Mouse (Mus musculus): Measurements from ENCODE around the gene Pigo. TPM values are rescaled to one million over a fixed set of nuclear protein-coding genes. Genes with fewer than 3 reads are reported as not detected.

Gene Pigo
- polyA plus RNA-seq, 1 experiment, result 22.3 TPM

- peaks cover 7% of the 10 kb centered on the region for H3K27me3 ChIP-seq (ENCODE audit: control insufficient read depth, insufficient read depth, low read length, poor library complexity, severe bottlenecking)
- H3K9ac ChIP-seq (ENCODE audit: low read depth, poor library complexity, severe bottlenecking), result peak within 1 kb of the TSS; percentile 80
- H3K36me3 ChIP-seq (ENCODE audit: control insufficient read depth, insufficient read depth, low read length, poor library complexity, severe bottlenecking), result no peaks in the 10 kb centered on the region
- no peaks in the 10 kb centered on the region for H3K9me3 ChIP-seq (replicated peaks; ENCODE audit: control insufficient read depth, insufficient read depth, low read length, poor library complexity, severe bottlenecking)
- H3K4me1 ChIP-seq (ENCODE audit: control insufficient read depth, insufficient read depth, low read length), result no peaks in the 10 kb centered on the region
- H3K27ac ChIP-seq (ENCODE audit: insufficient read depth, low read length), result no peak within 1 kb of the TSS
- TF ChIP-seq POLR2A (IDR thresholded peaks at IDR 0.05; ENCODE audit: insufficient read depth, low read length) (peak; percentile 48), CTCF (IDR thresholded peaks at IDR 0.05; ENCODE audit: low read depth, low read length) (no peak), EP300 (IDR thresholded peaks at IDR 0.05; ENCODE audit: insufficient read depth, low read depth, low read length) (no peak)
- peak within 1 kb of the TSS; percentile 60 for H3K4me3 ChIP-seq (ENCODE audit: low read depth, low read length)
Measured at GRCm38 (mm10) chr4:43058753-43059654, 33.4 kb upstream of the Pigo start, which contains the start of gene Unc13b. Gene Unc13b (plus strand): TSS chr4:43058953.

- H3K9ac ChIP-seq (ENCODE audit: low read depth, poor library complexity, severe bottlenecking), result no peak overlapping the region
- no peaks in the 10 kb centered on the region for H3K36me3 ChIP-seq (ENCODE audit: control insufficient read depth, insufficient read depth, low read length, poor library complexity, severe bottlenecking)
- H3K4me1 ChIP-seq (ENCODE audit: control insufficient read depth, insufficient read depth, low read length), result no peaks in the 10 kb centered on the region
- no peaks in the 10 kb centered on the region for H3K9me3 ChIP-seq (replicated peaks; ENCODE audit: control insufficient read depth, insufficient read depth, low read length, poor library complexity, severe bottlenecking)
- H3K27ac ChIP-seq (ENCODE audit: insufficient read depth, low read length), result no peak overlapping the region
- TF ChIP-seq CTCF (IDR thresholded peaks at IDR 0.05; ENCODE audit: low read depth, low read length) (no peak), EP300 (IDR thresholded peaks at IDR 0.05; ENCODE audit: insufficient read depth, low read depth, low read length) (no peak), POLR2A (IDR thresholded peaks at IDR 0.05; ENCODE audit: insufficient read depth, low read length) (no peak)
- H3K27me3 ChIP-seq (ENCODE audit: control insufficient read depth, insufficient read depth, low read length, poor library complexity, severe bottlenecking), result peaks cover 7% of the 10 kb centered on the region
- peak overlapping the region; percentile 43; the same call in 1 of the 2 replicates for H3K4me3 ChIP-seq (ENCODE audit: low read depth, low read length)
Measured at GRCm38 (mm10) chr4:43058392-43058752, 32.8 kb upstream of the Pigo start.

- H3K9ac ChIP-seq (ENCODE audit: low read depth, poor library complexity, severe bottlenecking), result no peak overlapping the region
- H3K27me3 ChIP-seq (ENCODE audit: control insufficient read depth, insufficient read depth, low read length, poor library complexity, severe bottlenecking), result peaks cover 7% of the 10 kb centered on the region
- H3K36me3 ChIP-seq (ENCODE audit: control insufficient read depth, insufficient read depth, low read length, poor library complexity, severe bottlenecking), result no peaks in the 10 kb centered on the region
- no peak overlapping the region for H3K4me3 ChIP-seq (ENCODE audit: low read depth, low read length)
- TF ChIP-seq CTCF (IDR thresholded peaks at IDR 0.05; ENCODE audit: low read depth, low read length), result no peak
- H3K9me3 ChIP-seq (replicated peaks; ENCODE audit: control insufficient read depth, insufficient read depth, low read length, poor library complexity, severe bottlenecking), result no peaks in the 10 kb centered on the region
- no peaks in the 10 kb centered on the region for H3K4me1 ChIP-seq (ENCODE audit: control insufficient read depth, insufficient read depth, low read length)
- no peak overlapping the region for H3K27ac ChIP-seq (ENCODE audit: insufficient read depth, low read length)
Measured at GRCm38 (mm10) chr4:43057654-43058053, 32.0 kb upstream of the Pigo start.

- no peak overlapping the region for H3K9ac ChIP-seq (ENCODE audit: low read depth, poor library complexity, severe bottlenecking)
- peaks cover 1% of the 10 kb centered on the region for H3K4me1 ChIP-seq (ENCODE audit: control insufficient read depth, insufficient read depth, low read length)
- H3K4me3 ChIP-seq (ENCODE audit: low read depth, low read length), result 0 out of 2 replicates have a peak overlapping the region, but pooled peaks have one; percentile 9
- H3K36me3 ChIP-seq (ENCODE audit: control insufficient read depth, insufficient read depth, low read length, poor library complexity, severe bottlenecking), result no peaks in the 10 kb centered on the region
- TF ChIP-seq POLR2A (IDR thresholded peaks at IDR 0.05; ENCODE audit: insufficient read depth, low read length) (no peak), CTCF (IDR thresholded peaks at IDR 0.05; ENCODE audit: low read depth, low read length) (peak; percentile 30), EP300 (IDR thresholded peaks at IDR 0.05; ENCODE audit: insufficient read depth, low read depth, low read length) (no peak)
- no peak overlapping the region for H3K27ac ChIP-seq (ENCODE audit: insufficient read depth, low read length)
- no peaks in the 10 kb centered on the region for H3K27me3 ChIP-seq (ENCODE audit: control insufficient read depth, insufficient read depth, low read length, poor library complexity, severe bottlenecking)
- no peaks in the 10 kb centered on the region for H3K9me3 ChIP-seq (replicated peaks; ENCODE audit: control insufficient read depth, insufficient read depth, low read length, poor library complexity, severe bottlenecking)
Measured at GRCm38 (mm10) chr4:43052627-43053026, 27.0 kb upstream of the Pigo start.

- no peaks in the 10 kb centered on the region for H3K36me3 ChIP-seq (ENCODE audit: control insufficient read depth, insufficient read depth, low read length, poor library complexity, severe bottlenecking)
- H3K4me3 ChIP-seq (ENCODE audit: low read depth, low read length), result no peak overlapping the region
- no peak for TF ChIP-seq EP300 (IDR thresholded peaks at IDR 0.05; ENCODE audit: insufficient read depth, low read depth, low read length)
- TF ChIP-seq CTCF (IDR thresholded peaks at IDR 0.05; ENCODE audit: low read depth, low read length), result no peak
- TF ChIP-seq POLR2A (IDR thresholded peaks at IDR 0.05; ENCODE audit: insufficient read depth, low read length), result no peak
- no peaks in the 10 kb centered on the region for H3K4me1 ChIP-seq (ENCODE audit: control insufficient read depth, insufficient read depth, low read length)
- no peaks in the 10 kb centered on the region for H3K9me3 ChIP-seq (replicated peaks; ENCODE audit: control insufficient read depth, insufficient read depth, low read length, poor library complexity, severe bottlenecking)
- no peaks in the 10 kb centered on the region for H3K27me3 ChIP-seq (ENCODE audit: control insufficient read depth, insufficient read depth, low read length, poor library complexity, severe bottlenecking)
- no peak overlapping the region for H3K9ac ChIP-seq (ENCODE audit: low read depth, poor library complexity, severe bottlenecking)
- no peak overlapping the region for H3K27ac ChIP-seq (ENCODE audit: insufficient read depth, low read length)
Measured at GRCm38 (mm10) chr4:43047231-43047630, 21.6 kb upstream of the Pigo start.

GRCm38 (mm10) chr4:43046607-43047006, 21.0 kb upstream of the Pigo start:
- Histone ChIP-seq H3K27ac (ENCODE audit: insufficient read depth, low read length) (no peak overlapping the region), H3K27me3 (ENCODE audit: control insufficient read depth, insufficient read depth, low read length, poor library complexity, severe bottlenecking) (no peaks in the 10 kb centered on the region), H3K9me3 (replicated peaks; ENCODE audit: control insufficient read depth, insufficient read depth, low read length, poor library complexity, severe bottlenecking) (no peaks in the 10 kb centered on the region), H3K9ac (ENCODE audit: low read depth, poor library complexity, severe bottlenecking) (no peak overlapping the region), H3K4me3 (ENCODE audit: low read depth, low read length) (no peak overlapping the region), H3K4me1 (ENCODE audit: control insufficient read depth, insufficient read depth, low read length) (no peaks in the 10 kb centered on the region), H3K36me3 (ENCODE audit: control insufficient read depth, insufficient read depth, low read length, poor library complexity, severe bottlenecking) (no peaks in the 10 kb centered on the region)
- TF ChIP-seq EP300 (IDR thresholded peaks at IDR 0.05; ENCODE audit: insufficient read depth, low read depth, low read length) (no peak), CTCF (IDR thresholded peaks at IDR 0.05; ENCODE audit: low read depth, low read length) (no peak), POLR2A (IDR thresholded peaks at IDR 0.05; ENCODE audit: insufficient read depth, low read length) (no peak)
